10 mouse cellular contexts compared by ENCODE assay signal in the genomic region with DNA sequence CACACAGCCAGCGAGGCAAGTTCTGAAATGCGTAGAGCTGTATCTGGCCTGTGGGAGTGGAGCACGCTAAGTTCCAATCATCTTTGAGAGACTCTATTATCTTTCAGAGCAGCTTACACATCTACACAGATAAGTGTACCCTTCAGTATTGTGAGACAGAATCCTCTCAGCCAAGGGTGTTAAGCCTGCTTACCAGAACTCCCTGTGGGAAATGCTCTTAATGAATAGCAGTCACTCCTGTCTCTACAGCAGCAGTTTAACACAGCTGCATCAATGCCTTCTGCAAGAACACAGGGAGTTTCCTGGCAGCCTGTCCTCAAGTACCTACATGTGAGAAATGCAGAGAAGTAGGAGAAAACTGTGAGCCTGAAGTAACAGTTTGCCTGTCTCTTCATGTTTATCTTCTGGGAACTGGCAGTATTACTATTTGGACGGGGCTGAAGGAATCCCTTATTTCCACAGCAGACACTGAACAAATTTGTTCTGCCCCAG.
DNase-seq lines count a peak whose midpoint lies in the region; ATAC-seq lines count a peak whose summit lies in the region.
"Had no signal": no experiment of that assay in that cellular context is flagged by ENCODE, and none has a peak within 500 bp of the region (broad histone marks: within the 10 kb centered on the region; RNA-seq: fewer than 3 reads in every experiment).

No protein-coding gene starts in this region.

- H3K4me3 ChIP-seq in embryonic facial prominence, embryonic 14.5 days (ENCODE audit: low read depth, low read length): no peak overlapping the region
- no peak overlapping the region for H3K4me3 ChIP-seq in embryonic facial prominence, embryonic 10.5 days
- H3K4me3 ChIP-seq in liver, embryonic 13.5 days (replicated peaks): no peak overlapping the region

- no peaks in the 10 kb centered on the region for H3K27me3 ChIP-seq in embryonic facial prominence, embryonic 14.5 days (replicated peaks; ENCODE audit: control insufficient read depth, insufficient read depth, low read length)
- H3K27me3 ChIP-seq in embryonic facial prominence, embryonic 10.5 days (replicated peaks; ENCODE audit: low read depth, poor library complexity, severe bottlenecking): no peaks in the 10 kb centered on the region
- H3K27me3 ChIP-seq in liver, embryonic 13.5 days: no peaks in the 10 kb centered on the region

- ATAC-seq in embryonic facial prominence, embryonic 14.5 days (ENCODE audit: low read depth): no peak
- ATAC-seq in liver, embryonic 13.5 days (ENCODE audit: low read depth): 0 out of 2 replicates have a peak, but pooled peaks have one; percentile 39
- ATAC-seq: lung, postnatal 0 days had no signal

- H3K9me3 ChIP-seq in embryonic facial prominence, embryonic 14.5 days (ENCODE audit: control insufficient read depth, low read length): no peaks in the 10 kb centered on the region
- H3K9me3 ChIP-seq in embryonic facial prominence, embryonic 10.5 days: no peaks in the 10 kb centered on the region
- no peaks in the 10 kb centered on the region for H3K9me3 ChIP-seq in liver, embryonic 13.5 days (replicated peaks)

- no peaks in the 10 kb centered on the region for H3K36me3 ChIP-seq in embryonic facial prominence, embryonic 14.5 days (ENCODE audit: control insufficient read depth, insufficient read depth, low read length)
- H3K36me3 ChIP-seq in embryonic facial prominence, embryonic 10.5 days (replicated peaks): no peaks in the 10 kb centered on the region
- no peaks in the 10 kb centered on the region for H3K36me3 ChIP-seq in liver, embryonic 13.5 days

- 44% methylated on average over 4 of the region's 4 CpGs for WGBS in embryonic facial prominence, embryonic 14.5 days
- 58% methylated on average over 4 of the region's 4 CpGs for WGBS in embryonic facial prominence, embryonic 10.5 days
- WGBS in liver, embryonic 13.5 days (ENCODE audit: insufficient replicate concordance): 53% methylated on average over 4 of the region's 4 CpGs

- no peak overlapping the region for H3K9ac ChIP-seq in embryonic facial prominence, embryonic 14.5 days (ENCODE audit: low read depth, low read length)
- no peak overlapping the region for H3K9ac ChIP-seq in liver, embryonic 13.5 days

- no peak overlapping the region for H3K4me2 ChIP-seq in embryonic facial prominence, embryonic 14.5 days (ENCODE audit: low read depth, low read length)
- H3K4me2 ChIP-seq in liver, embryonic 13.5 days: no peak overlapping the region

- H3K27ac ChIP-seq in embryonic facial prominence, embryonic 14.5 days (replicated peaks; ENCODE audit: low read depth, low read length): no peak overlapping the region
- no peak overlapping the region for H3K27ac ChIP-seq in embryonic facial prominence, embryonic 10.5 days (replicated peaks)
- no peak overlapping the region for H3K27ac ChIP-seq in liver, embryonic 13.5 days

- H3K4me1 ChIP-seq in embryonic facial prominence, embryonic 14.5 days (ENCODE audit: control insufficient read depth, insufficient read depth, low read length): peaks cover 5% of the 10 kb centered on the region; the same call in 1 of the 2 replicates
- peaks cover 4% of the 10 kb centered on the region; the same call in 1 of the 2 replicates for H3K4me1 ChIP-seq in embryonic facial prominence, embryonic 10.5 days
- no peaks in the 10 kb centered on the region for H3K4me1 ChIP-seq in liver, embryonic 13.5 days (replicated peaks)

- peak; percentile 73 for DNase-seq in embryonic facial prominence, embryonic 14.5 days (ENCODE audit: low spot score)
- DNase-seq in embryonic facial prominence, embryonic 10.5 days (ENCODE audit: low spot score): no peak
- DNase-seq in liver, embryonic 13.5 days: no peak
- no peak for DNase-seq in liver
- peak; percentile 24 for DNase-seq in layer of hippocampus, adult 9-11 months
- peak; percentile 8 for DNase-seq in retina, postnatal 7 days (ENCODE audit: low read depth, low spot score)
- no peak for DNase-seq in cerebellum, postnatal 10 days
- DNase-seq in natural killer cell, adult 2 months (ENCODE audit: low spot score in 2 of 2): no peak
- DNase-seq: kidney, postnatal 4 days had no signal

Comparison
In these comparisons a context has a peak if more than half of its experiments do, and no peak if none do; other contexts are left out.
1. DNase-seq: peak in embryonic facial prominence, embryonic 14.5 days (single experiment), layer of hippocampus, adult 9-11 months (single experiment) and retina, postnatal 7 days (single experiment); none in embryonic facial prominence, embryonic 10.5 days (single experiment), liver, embryonic 13.5 days (single experiment), liver (single experiment), cerebellum, postnatal 10 days (0 of 2) and natural killer cell, adult 2 months (0 of 2).